Mouse (Mus musculus) heart, postnatal 0 days (tissue): ENCODE measurements around the gene Bcl11a. TPM values are rescaled to one million over a fixed set of nuclear protein-coding genes. Genes with fewer than 3 reads are reported as not detected.

Experiments
- ATAC-seq: fragments of 200-750 bp; cut with Nextera tagmentation; 2 replicates; pipeline ENCODE4 v1.8.0; 2017; ENCODE audit warnings: low read depth, moderate number of reproducible peaks, moderate library complexity; ENCODE audit not compliant: insufficient read depth
- DNase-seq: peaks from one replicate; pipeline ENCODE4 v3.0.0-alpha.2; 2016; ENCODE audit warnings: low spot score
- H3K27ac ChIP-seq: fragments of 300-500 bp; sonication (generic); 2 replicates; pipeline ENCODE4 v1.5.1; 2014; ENCODE audit warnings: low read depth, mild to moderate bottlenecking
- H3K27me3 ChIP-seq: fragments of 300-500 bp; sonication (generic); 2 replicates; pipeline ENCODE4 v1.6.1; 2014; ENCODE audit warnings: low read length, mixed read lengths; ENCODE audit not compliant: control insufficient read depth, insufficient read depth
- H3K36me3 ChIP-seq: fragments of 300-500 bp; sonication (generic); replicated peaks from 2 replicates; pipeline ENCODE4 v1.6.1; 2014; ENCODE audit warnings: low read length, mixed read lengths; ENCODE audit not compliant: control insufficient read depth, insufficient read depth
- H3K4me1 ChIP-seq: fragments of 300-500 bp; sonication (generic); 2 replicates; pipeline ENCODE4 v1.6.1; 2014; ENCODE audit warnings: antibody characterized with exemption; ENCODE audit not compliant: control insufficient read depth, insufficient read depth
- H3K4me2 ChIP-seq: fragments of 300-500 bp; sonication (generic); 2 replicates; pipeline ENCODE4 v1.6.1; 2014; ENCODE audit warnings: low read depth, mild to moderate bottlenecking, low read length, moderate library complexity
- H3K4me3 ChIP-seq: fragments of 300-500 bp; sonication (generic); 2 replicates; pipeline ENCODE4 v1.5.1; 2014; ENCODE audit warnings: low read depth, low read length
- H3K9ac ChIP-seq: fragments of 300-500 bp; sonication (generic); replicated peaks from 2 replicates; pipeline ENCODE4 v1.6.1; 2014; ENCODE audit warnings: low read depth, low read length, mixed read lengths
- H3K9me3 ChIP-seq: fragments of 300-500 bp; sonication (generic); replicated peaks from 2 replicates; pipeline ENCODE4 v1.6.1; 2016; ENCODE audit warnings: low read length; ENCODE audit not compliant: control insufficient read depth
- CTCF ChIP-seq: IDR thresholded peaks from 2 replicates; pipeline ENCODE4 v1.5.1; 2016; ENCODE audit warnings: antibody characterized with exemption, control low read depth, low read depth
- EP300 ChIP-seq: IDR thresholded peaks from 2 replicates; pipeline ENCODE4 v1.6.1; 2016; ENCODE audit warnings: antibody characterized with exemption, low read depth
- WGBS: fragments of 180-500 bp; shearing (Covaris S2); extraction: QIAGEN DNeasy Blood & Tissue Kit; methylation state at CpG from one replicate; pipeline ENCODE4 v1.1.7; 2014; 5-methylcytosine and 5-hydroxymethylcytosine counted together
- polyA plus RNA-seq: library from polyadenylated mRNA; unstranded; fragments of >200 nt; fragmentation: Nextera tagmentation; extraction: Ambion mirVana; gene quantifications from 2 replicates; pipeline ENCODE4 v1.2.1, GENCODE M21; 2015
- total RNA-seq: library from RNA; depleted of rRNA; stranded (reverse); fragments of >200 nt; gene quantifications from 2 replicates; pipeline ENCODE4 v1.2.3, GENCODE M21; 2014; ENCODE audit warnings: low replicate concordance

Bcl11a gene
- total and polyA plus RNA-seq, 2 experiments from 2014 or later, result 7.1 to 8.2 TPM

GRCm38 (mm10) chr11:24152076-24152784, 74.4 kb downstream of the Bcl11a start:
- H3K4me3 ChIP-seq, result no peak overlapping the region
- H3K9me3 ChIP-seq, result no peaks in the 10 kb centered on the region
- no peak for ATAC-seq
- no peaks in the 10 kb centered on the region for H3K4me1 ChIP-seq
- H3K9ac ChIP-seq, result no peak overlapping the region
- H3K4me2 ChIP-seq, result no peak overlapping the region
- 91% methylated on average over 7 of the region's 7 CpGs for WGBS
- TF ChIP-seq CTCF (no peak), EP300 (no peak)
- H3K27me3 ChIP-seq, result no peaks in the 10 kb centered on the region
- no peaks in the 10 kb centered on the region for H3K36me3 ChIP-seq
- H3K27ac ChIP-seq, result no peak overlapping the region
- DNase-seq, result no peak

GRCm38 (mm10) chr11:24153049-24153448, 75.2 kb downstream of the Bcl11a start:
- 51% methylated on average over 10 of the region's 10 CpGs for WGBS
- Histone ChIP-seq H3K4me1 (no peaks in the 10 kb centered on the region), H3K9ac (no peak overlapping the region), H3K9me3 (no peaks in the 10 kb centered on the region), H3K27me3 (no peaks in the 10 kb centered on the region), H3K4me3 (no peak overlapping the region), H3K36me3 (no peaks in the 10 kb centered on the region), H3K4me2 (no peak overlapping the region), H3K27ac (no peak overlapping the region)
- DNase-seq (no peak), ATAC-seq (no peak; the same call in 1 of the 2 replicates)
- no peak for TF ChIP-seq EP300
- TF ChIP-seq CTCF, result no peak

DNA sequence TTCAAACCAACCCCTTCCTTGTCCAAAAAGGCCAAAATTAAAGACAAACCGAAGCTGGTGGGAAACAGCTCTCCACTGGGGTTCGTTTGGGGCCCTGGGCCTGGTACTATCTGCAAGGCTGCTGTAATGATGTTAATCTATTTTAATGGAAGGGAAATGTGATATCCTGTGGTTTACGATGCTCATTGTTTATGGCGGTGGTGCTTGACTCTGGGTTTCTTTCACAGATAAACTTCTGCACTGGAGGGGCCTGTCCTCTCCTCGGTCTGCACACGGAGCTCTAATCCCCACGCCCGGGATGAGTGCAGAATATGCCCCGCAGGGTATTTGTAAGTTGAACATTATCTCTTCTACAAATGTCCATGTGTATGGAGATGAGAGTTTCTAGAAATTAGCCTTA, 80.2 kb downstream of the Bcl11a start:
- Histone ChIP-seq H3K4me1 (peaks cover 5% of the 10 kb centered on the region; the same call in 1 of the 2 replicates), H3K27ac (no peak overlapping the region), H3K4me2 (no peak overlapping the region), H3K36me3 (no peaks in the 10 kb centered on the region), H3K9me3 (no peaks in the 10 kb centered on the region), H3K27me3 (no peaks in the 10 kb centered on the region), H3K4me3 (no peak overlapping the region), H3K9ac (no peak overlapping the region)
- no peak for ATAC-seq
- no peak for TF ChIP-seq EP300
- DNase-seq, result no peak
- 62% methylated on average over 9 of the region's 9 CpGs for WGBS

DNA sequence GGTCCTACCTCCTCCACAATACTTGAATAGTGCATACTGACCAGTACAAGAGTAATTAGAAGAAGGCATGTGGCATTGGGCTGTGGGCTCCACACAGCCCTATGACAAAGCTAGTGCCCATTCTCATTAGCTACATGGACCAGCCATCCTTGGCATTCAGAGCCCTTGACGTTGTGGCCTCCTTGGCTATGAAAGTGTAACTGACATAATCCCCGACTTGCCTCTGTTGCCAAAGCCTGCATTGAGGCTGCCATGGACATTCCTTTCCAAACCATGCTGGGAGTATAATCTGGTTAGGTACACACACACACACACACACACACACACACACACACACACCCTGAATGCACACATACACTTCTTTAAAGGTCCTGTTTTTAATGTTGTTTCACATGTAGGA, 81.8 kb downstream of the Bcl11a start:
- Histone ChIP-seq H3K27ac (no peak overlapping the region), H3K4me3 (no peak overlapping the region), H3K36me3 (peaks cover 10% of the 10 kb centered on the region), H3K9me3 (no peaks in the 10 kb centered on the region), H3K4me1 (peaks cover 5% of the 10 kb centered on the region; the same call in 1 of the 2 replicates), H3K9ac (no peak overlapping the region), H3K4me2 (no peak overlapping the region), H3K27me3 (no peaks in the 10 kb centered on the region)
- no peak for ATAC-seq
- TF ChIP-seq CTCF, result no peak
- 76% methylated on average over 2 of the region's 2 CpGs for WGBS
- DNase-seq, result no peak

GRCm38 (mm10) chr11:24161458-24161857, 83.6 kb downstream of the Bcl11a start:
- WGBS, result 92% methylated on average over 2 of the region's 2 CpGs
- no peak overlapping the region for H3K27ac ChIP-seq

DNA sequence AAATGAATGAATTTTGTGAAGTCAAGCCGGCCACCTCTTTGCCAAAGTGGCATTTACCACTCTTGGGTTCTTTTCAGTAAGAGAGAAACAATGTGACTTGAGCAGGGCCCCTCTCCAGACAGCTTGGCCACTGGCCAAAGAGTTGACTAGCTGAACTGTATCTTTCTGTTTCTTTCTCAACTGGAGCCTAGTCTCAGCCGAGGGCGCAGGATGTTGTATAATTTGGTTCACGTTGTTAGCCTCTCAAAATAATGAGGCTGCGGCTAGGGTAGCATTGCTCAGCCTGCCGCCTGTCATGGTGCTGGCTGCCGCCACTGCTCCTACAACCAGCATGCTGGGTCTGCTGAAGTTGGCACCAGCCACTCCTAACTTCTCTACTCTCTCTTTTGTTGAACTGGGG, 84.2 kb downstream of the Bcl11a start:
- 18% methylated on average over 7 of the region's 7 CpGs for WGBS
- no peak for TF ChIP-seq EP300
- no peak for TF ChIP-seq CTCF
- DNase-seq (no peak), ATAC-seq (no peak)
- H3K27ac ChIP-seq, result 0 out of 2 replicates have a peak overlapping the region, but pooled peaks have one; percentile 3
- no peak overlapping the region for H3K4me2 ChIP-seq
- no peaks in the 10 kb centered on the region for H3K27me3 ChIP-seq
- H3K4me1 ChIP-seq, result peaks cover 5% of the 10 kb centered on the region; the same call in 1 of the 2 replicates
- no peak overlapping the region for H3K9ac ChIP-seq
- no peaks in the 10 kb centered on the region for H3K9me3 ChIP-seq
- H3K36me3 ChIP-seq, result peaks cover 16% of the 10 kb centered on the region
- H3K4me3 ChIP-seq, result no peak overlapping the region

More at GRCm38 (mm10) chr11:24161458-24161857, 83.6 kb downstream of the Bcl11a start:
- Histone ChIP-seq H3K9me3 (no peaks in the 10 kb centered on the region), H3K4me1 (peaks cover 5% of the 10 kb centered on the region; the same call in 1 of the 2 replicates), H3K4me3 (no peak overlapping the region), H3K4me2 (no peak overlapping the region), H3K36me3 (peaks cover 16% of the 10 kb centered on the region), H3K27me3 (no peaks in the 10 kb centered on the region), H3K9ac (no peak overlapping the region)
- no peak for ATAC-seq
- TF ChIP-seq EP300 (no peak), CTCF (no peak)
- DNase-seq, result no peak
